Mouse (Mus musculus) brain, embryonic 14.5 days (tissue): ENCODE results near the gene Grn.

ENCODE experiments used
- CTCF ChIP-seq: fragments of 200-500 bp; IDR thresholded peaks from 2 replicates; pipeline ENCODE4 v1.5.1; 2012; ENCODE audit warnings: inconsistent platforms, mild to moderate bottlenecking, moderate library complexity, borderline replicate concordance; ENCODE audit not compliant: insufficient read depth, insufficient read length; ENCODE audit errors: extremely low read depth
- POLR2A ChIP-seq: fragments of 200-500 bp; IDR thresholded peaks from 2 replicates; pipeline ENCODE4 v1.6.1; 2012; ENCODE audit warnings: mild to moderate bottlenecking, inconsistent platforms, borderline replicate concordance; ENCODE audit not compliant: poor library complexity, insufficient read depth, insufficient read length, severe bottlenecking; ENCODE audit errors: extremely low read depth

DNA sequence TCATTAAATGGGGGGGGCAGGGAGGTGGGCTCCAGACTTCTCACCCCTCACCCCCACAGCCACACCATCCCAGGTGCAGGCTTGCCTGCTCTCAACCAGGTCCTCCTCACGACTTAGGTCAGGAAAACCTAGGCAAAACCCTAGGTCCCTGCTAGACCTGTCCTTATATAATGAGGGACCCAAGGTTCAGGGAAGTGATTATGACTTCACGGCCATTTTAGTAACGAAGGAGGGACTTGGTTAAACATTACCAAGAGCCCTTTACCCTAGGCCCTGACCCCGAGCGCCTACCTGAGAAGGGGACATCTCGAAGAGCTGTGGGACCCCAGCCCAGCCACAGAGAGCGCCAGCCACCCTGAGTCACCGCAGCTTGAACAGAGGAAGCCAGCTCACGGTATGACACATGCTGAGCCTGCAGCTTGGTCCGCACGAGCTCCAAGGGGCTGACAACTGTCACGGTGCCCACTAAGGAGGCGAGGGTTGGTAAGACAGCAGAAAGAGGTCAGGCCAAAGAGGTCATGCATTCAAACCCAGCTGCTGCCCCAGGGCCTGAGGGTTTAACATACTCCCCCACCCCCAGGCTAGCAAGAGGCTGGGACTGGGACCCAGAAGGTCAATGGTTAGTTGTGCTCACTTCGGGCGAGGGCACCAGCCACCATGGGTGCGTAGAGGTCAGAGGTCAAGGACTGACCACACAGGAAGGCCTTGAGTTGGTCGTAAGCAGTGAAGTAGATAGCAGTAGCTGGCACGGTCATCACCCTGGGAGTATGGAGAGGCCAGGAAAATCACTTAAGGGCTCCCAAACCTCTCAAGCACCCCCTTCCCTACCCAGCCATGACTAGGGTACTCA lies 25.7 kb upstream of the Grn start:
- TF ChIP-seq CTCF (no peak), POLR2A (no peak)
